Mouse (Mus musculus) embryonic facial prominence, embryonic 15.5 days (tissue): Measurements from ENCODE around the gene Ppm1n. TPM values are rescaled to one million over a fixed set of nuclear protein-coding genes. Genes with fewer than 3 reads are reported as not detected.
A peak's percentile ranks its signal among the peaks of the same experiment; 100 is the strongest.

Source experiments
- ATAC-seq: fragments of 200-750 bp; cut with Nextera tagmentation; 2 replicates; pipeline ENCODE4 v1.8.0; 2017; ENCODE audit warnings: low read depth, moderate TSS enrichment; ENCODE audit not compliant: insufficient number of reproducible peaks, low FRiP score, low TSS enrichment
- H3K27ac ChIP-seq: fragments of 300-500 bp; sonication (generic); replicated peaks from 2 replicates; pipeline ENCODE4 v1.5.1; 2015; ENCODE audit warnings: mild to moderate bottlenecking, inconsistent platforms
- H3K27me3 ChIP-seq: fragments of 300-500 bp; sonication (generic); 2 replicates; pipeline ENCODE4 v1.6.1; 2015; ENCODE audit warnings: inconsistent platforms
- H3K36me3 ChIP-seq: fragments of 300-500 bp; sonication (generic); 2 replicates; pipeline ENCODE4 v1.6.1; 2015; ENCODE audit warnings: mild to moderate bottlenecking, inconsistent platforms
- H3K4me1 ChIP-seq: fragments of 300-500 bp; sonication (generic); 2 replicates; pipeline ENCODE4 v1.6.1; 2015; ENCODE audit warnings: inconsistent platforms
- H3K4me2 ChIP-seq: fragments of 300-500 bp; sonication (generic); replicated peaks from 2 replicates; pipeline ENCODE4 v1.6.1; 2015; ENCODE audit warnings: mild to moderate bottlenecking, inconsistent platforms
- H3K4me3 ChIP-seq: fragments of 300-500 bp; sonication (generic); replicated peaks from 2 replicates; pipeline ENCODE4 v1.5.1; 2015; ENCODE audit warnings: mild to moderate bottlenecking, inconsistent platforms
- H3K9ac ChIP-seq: fragments of 300-500 bp; sonication (generic); 2 replicates; pipeline ENCODE4 v1.6.1; 2015; ENCODE audit warnings: inconsistent platforms
- H3K9me3 ChIP-seq: fragments of 300-500 bp; sonication (generic); replicated peaks from 2 replicates; pipeline ENCODE4 v1.6.1; 2016; ENCODE audit warnings: inconsistent platforms
- WGBS: fragments of 180-500 bp; shearing (Covaris S2); methylation state at CpG from one replicate; pipeline ENCODE4 v1.1.7; 2015; 5-methylcytosine and 5-hydroxymethylcytosine counted together
- polyA plus RNA-seq: library from polyadenylated mRNA; unstranded; fragments of >200 nt; fragmentation: Nextera tagmentation; extraction: Ambion mirVana; gene quantifications from 2 replicates; pipeline ENCODE4 v1.2.1, GENCODE M21; 2015

Ppm1n gene
- polyA plus RNA-seq, 1 experiment from 2014 or later: 0.41 TPM

DNA sequence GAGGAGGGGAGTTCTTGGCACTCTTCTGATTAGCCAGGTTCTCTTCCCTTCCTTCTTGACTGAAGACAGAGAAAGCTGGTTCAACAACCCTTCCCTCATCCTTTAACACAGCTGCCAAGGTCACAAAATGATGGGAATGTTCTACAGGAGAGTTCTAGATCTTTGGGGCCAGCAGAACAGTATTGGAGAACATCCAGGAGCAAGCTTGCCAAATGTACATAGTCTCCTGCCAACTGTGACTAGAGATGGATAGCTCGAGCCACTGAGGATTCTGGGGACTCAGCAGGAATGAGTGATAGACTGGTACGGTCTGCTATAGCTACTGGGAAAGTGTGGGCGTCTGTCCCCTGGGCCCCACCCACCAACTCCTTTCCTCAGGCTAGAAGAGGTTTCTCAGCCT is 21.5 kb downstream of the Ppm1n start:
- no peak for ATAC-seq
- Histone ChIP-seq H3K4me2 (no peak overlapping the region), H3K4me3 (no peak overlapping the region), H3K27me3 (no peaks in the 10 kb centered on the region), H3K27ac (no peak overlapping the region), H3K36me3 (peaks cover 75% of the 10 kb centered on the region), H3K9me3 (no peaks in the 10 kb centered on the region), H3K9ac (no peak overlapping the region), H3K4me1 (peaks cover 12% of the 10 kb centered on the region; the same call in 1 of the 2 replicates)
- 71% methylated on average over 3 of the region's 3 CpGs for WGBS

DNA sequence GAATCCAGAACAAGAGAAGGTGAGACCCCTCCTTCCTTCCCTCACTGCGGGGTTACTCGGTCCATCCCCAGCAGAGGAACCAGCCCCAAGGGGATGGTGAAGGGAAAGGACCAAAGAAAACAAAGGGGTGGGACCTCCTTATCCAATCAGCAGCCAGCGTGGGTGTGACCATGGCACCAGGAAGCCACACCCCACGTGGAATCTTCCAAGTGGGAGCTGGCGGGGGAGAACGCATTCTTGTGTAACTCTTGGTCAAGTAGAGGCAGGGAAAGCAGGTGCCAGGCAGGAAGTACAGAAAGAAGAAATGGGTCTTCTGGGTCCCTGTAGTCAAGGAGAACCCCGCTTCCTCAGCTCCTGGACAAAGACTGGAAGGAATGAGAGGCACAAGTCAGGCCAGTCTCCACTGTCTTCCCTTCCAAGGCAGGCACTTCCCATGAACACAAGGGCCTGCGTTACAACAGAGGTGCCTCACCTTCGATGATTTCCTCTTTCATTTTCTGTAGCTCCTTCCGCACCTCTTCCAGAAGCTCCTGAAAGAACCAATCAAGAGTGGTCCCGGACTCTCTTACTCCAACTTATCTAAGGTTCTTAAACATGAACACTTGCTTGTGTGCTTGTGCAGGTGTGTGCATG is 22.4 kb downstream of the Ppm1n start:
- peak overlapping the region; percentile 44; the same call in 1 of the 2 replicates for H3K27ac ChIP-seq
- peak; percentile 69; the same call in 1 of the 2 replicates for ATAC-seq
- H3K4me1 ChIP-seq: peaks cover 12% of the 10 kb centered on the region; the same call in 1 of the 2 replicates
- no peak overlapping the region for H3K4me2 ChIP-seq
- WGBS: 38% methylated on average over 11 of the region's 11 CpGs
- peaks cover 67% of the 10 kb centered on the region for H3K36me3 ChIP-seq
- H3K27me3 ChIP-seq: no peaks in the 10 kb centered on the region
- no peak overlapping the region for H3K9ac ChIP-seq
- no peak overlapping the region for H3K4me3 ChIP-seq
- no peaks in the 10 kb centered on the region for H3K9me3 ChIP-seq

DNA sequence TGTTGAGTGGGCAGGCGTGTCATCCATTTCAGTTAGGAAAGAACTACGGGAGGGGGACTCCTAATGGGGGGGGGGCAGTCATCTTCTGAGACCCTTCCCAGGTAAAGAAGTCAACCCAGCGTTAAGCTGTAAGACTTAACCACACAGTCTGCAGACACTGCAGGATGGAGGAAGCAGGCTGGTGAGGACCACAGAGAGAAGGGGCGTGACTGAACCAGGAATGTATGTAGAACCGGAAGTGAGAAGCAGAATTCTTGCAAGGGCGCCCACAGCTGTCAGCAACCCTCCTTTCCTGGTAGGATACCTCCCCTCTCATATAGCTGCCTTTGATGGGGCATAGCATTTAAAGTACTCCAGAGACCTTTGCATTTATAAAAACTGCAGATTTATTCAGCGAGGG is 23.3 kb downstream of the Ppm1n start:
- Histone ChIP-seq H3K9ac (no peak overlapping the region), H3K4me1 (peaks cover 12% of the 10 kb centered on the region; the same call in 1 of the 2 replicates), H3K36me3 (peaks cover 58% of the 10 kb centered on the region), H3K4me2 (no peak overlapping the region), H3K27me3 (no peaks in the 10 kb centered on the region), H3K4me3 (no peak overlapping the region), H3K9me3 (no peaks in the 10 kb centered on the region), H3K27ac (no peak overlapping the region; the same call in 1 of the 2 replicates)
- ATAC-seq: no peak
- WGBS: 68% methylated on average over 7 of the region's 7 CpGs

- H3K4me3 ChIP-seq: no peak overlapping the region
- no peaks in the 10 kb centered on the region for H3K9me3 ChIP-seq
- no peak overlapping the region for H3K4me2 ChIP-seq
- H3K9ac ChIP-seq: no peak overlapping the region
- 87% methylated on average over 17 of the region's 17 CpGs for WGBS
- no peaks in the 10 kb centered on the region for H3K27me3 ChIP-seq
- no peak for ATAC-seq
- H3K27ac ChIP-seq: no peak overlapping the region
- peaks cover 12% of the 10 kb centered on the region; the same call in 1 of the 2 replicates for H3K4me1 ChIP-seq
- peaks cover 47% of the 10 kb centered on the region for H3K36me3 ChIP-seq
Observed at GRCm38 (mm10) chr7:19255395-19255794, 24.5 kb downstream of the Ppm1n start.

DNA sequence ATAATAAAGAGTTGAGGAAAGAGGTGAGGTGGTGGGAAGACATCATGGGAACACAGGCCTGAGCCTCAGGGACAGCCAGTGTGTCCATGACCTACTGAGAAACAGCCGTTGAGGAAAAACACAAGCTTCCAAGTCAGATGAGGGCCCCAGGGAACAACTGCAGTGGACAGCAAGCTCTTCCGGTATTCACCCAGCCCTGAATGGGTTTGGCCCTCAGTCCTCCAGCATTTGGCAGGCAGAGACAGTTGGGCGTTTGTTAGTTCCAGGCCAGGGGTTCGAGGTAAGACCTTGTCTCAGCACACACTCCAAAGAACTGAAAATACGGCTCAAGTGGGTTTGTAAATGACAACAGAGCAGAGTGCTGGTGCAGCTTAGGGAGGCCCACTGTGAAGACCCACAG is 26.4 kb downstream of the Ppm1n start:
- H3K27ac ChIP-seq: no peak overlapping the region
- no peaks in the 10 kb centered on the region for H3K9me3 ChIP-seq
- no peak overlapping the region for H3K4me3 ChIP-seq
- 61% methylated on average over 5 of the region's 5 CpGs for WGBS
- no peak overlapping the region for H3K9ac ChIP-seq
- peaks cover 28% of the 10 kb centered on the region for H3K36me3 ChIP-seq
- H3K4me1 ChIP-seq: peaks cover 12% of the 10 kb centered on the region; the same call in 1 of the 2 replicates
- no peak for ATAC-seq
- H3K27me3 ChIP-seq: no peaks in the 10 kb centered on the region
- H3K4me2 ChIP-seq: no peak overlapping the region

- no peak overlapping the region for H3K9ac ChIP-seq
- H3K27me3 ChIP-seq: no peaks in the 10 kb centered on the region
- no peak for ATAC-seq
- H3K27ac ChIP-seq: no peak overlapping the region
- H3K9me3 ChIP-seq: no peaks in the 10 kb centered on the region
- 80% methylated on average over 4 of the region's 4 CpGs for WGBS
- no peak overlapping the region for H3K4me3 ChIP-seq
- H3K4me2 ChIP-seq: no peak overlapping the region
- H3K4me1 ChIP-seq: peaks cover 6% of the 10 kb centered on the region; the same call in 1 of the 2 replicates
- peaks cover 22% of the 10 kb centered on the region for H3K36me3 ChIP-seq
Observed at GRCm38 (mm10) chr7:19252078-19252477, 27.8 kb downstream of the Ppm1n start.

- no peaks in the 10 kb centered on the region for H3K4me1 ChIP-seq
- no peaks in the 10 kb centered on the region for H3K27me3 ChIP-seq
- H3K9ac ChIP-seq: no peak overlapping the region
- H3K4me3 ChIP-seq: no peak overlapping the region
- no peak for ATAC-seq
- no peak overlapping the region for H3K4me2 ChIP-seq
- H3K9me3 ChIP-seq: no peaks in the 10 kb centered on the region
- H3K27ac ChIP-seq: no peak overlapping the region
- WGBS: 96% methylated on average over 2 of the region's 2 CpGs
- peaks cover 25% of the 10 kb centered on the region; the same call in 1 of the 2 replicates for H3K36me3 ChIP-seq
Observed at GRCm38 (mm10) chr7:19247511-19247910, 32.4 kb downstream of the Ppm1n start.

DNA sequence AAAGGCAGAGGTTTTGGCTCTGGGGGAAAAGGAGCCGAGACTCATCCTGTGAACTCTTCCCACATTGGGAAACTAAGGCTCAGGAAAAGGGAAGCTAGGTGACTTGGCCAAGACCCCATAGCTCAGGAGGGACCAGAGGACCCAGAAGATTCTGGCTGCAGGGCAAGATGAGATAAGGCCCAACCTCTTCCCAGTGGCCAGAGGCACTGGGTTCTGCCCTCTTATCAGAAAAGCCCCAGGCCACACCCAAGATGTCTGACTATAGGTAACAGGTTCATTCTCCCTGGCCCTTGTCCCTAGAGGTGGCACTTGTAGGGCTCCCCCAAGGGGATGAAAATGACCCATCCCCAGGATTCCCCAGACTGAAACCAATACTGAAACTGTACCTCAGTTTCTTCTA is 33.0 kb downstream of the Ppm1n start:
- H3K27me3 ChIP-seq: no peaks in the 10 kb centered on the region
- no peak overlapping the region for H3K4me3 ChIP-seq
- 97% methylated on average over 1 of the region's 1 CpGs for WGBS
- H3K4me2 ChIP-seq: no peak overlapping the region
- ATAC-seq: no peak
- H3K9me3 ChIP-seq: no peaks in the 10 kb centered on the region
- no peak overlapping the region for H3K27ac ChIP-seq
- no peaks in the 10 kb centered on the region for H3K4me1 ChIP-seq
- peaks cover 25% of the 10 kb centered on the region; the same call in 1 of the 2 replicates for H3K36me3 ChIP-seq
- H3K9ac ChIP-seq: no peak overlapping the region

DNA sequence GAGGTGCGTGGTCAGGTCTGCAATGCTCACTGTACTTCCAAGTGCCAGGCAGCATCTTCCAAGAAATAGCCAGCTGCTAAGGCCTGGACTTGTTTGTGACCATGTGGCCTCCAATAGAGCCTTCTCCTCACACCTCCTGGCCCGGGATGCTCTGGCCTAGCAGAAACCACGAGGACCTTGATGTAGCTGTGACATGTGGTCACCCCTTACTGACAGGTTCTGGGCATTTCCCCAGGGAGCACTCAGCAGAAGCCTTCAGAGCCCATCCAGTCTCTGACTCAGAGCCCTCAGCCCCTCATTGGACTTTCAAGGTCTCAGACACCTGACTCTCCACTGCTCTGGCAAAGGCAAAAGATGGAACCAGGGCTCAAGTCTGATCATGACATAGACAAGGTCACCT is 34.8 kb downstream of the Ppm1n start:
- H3K27ac ChIP-seq: no peak overlapping the region
- H3K4me2 ChIP-seq: no peak overlapping the region
- no peaks in the 10 kb centered on the region for H3K9me3 ChIP-seq
- H3K27me3 ChIP-seq: no peaks in the 10 kb centered on the region
- ATAC-seq: no peak; the same call in 1 of the 2 replicates
- H3K36me3 ChIP-seq: peaks cover 25% of the 10 kb centered on the region; the same call in 1 of the 2 replicates
- H3K4me1 ChIP-seq: no peaks in the 10 kb centered on the region
- H3K9ac ChIP-seq: no peak overlapping the region
- no peak overlapping the region for H3K4me3 ChIP-seq
- 89% methylated on average over 3 of the region's 3 CpGs for WGBS

DNA sequence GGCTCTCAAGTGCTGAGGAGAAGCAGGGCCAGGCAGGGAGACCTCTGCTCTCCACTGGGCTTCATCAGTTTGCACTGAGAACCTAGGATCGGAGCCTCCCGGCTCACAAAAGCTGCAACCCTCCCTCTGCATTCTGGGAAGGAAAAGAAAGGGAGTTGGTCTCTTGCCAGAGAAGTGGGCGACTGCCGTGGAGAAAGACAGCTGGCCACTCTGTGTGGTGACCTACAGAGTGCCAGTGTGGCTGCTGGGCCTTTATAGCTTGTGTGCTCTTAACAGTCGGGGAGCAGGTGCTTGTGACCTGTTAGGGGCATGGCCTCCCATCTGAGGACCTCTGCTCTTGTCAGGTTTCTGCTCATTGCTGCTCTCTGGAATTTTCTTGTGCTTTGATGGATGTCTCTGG is 36.0 kb downstream of the Ppm1n start:
- H3K27ac ChIP-seq: no peak overlapping the region
- H3K27me3 ChIP-seq: no peaks in the 10 kb centered on the region
- H3K4me2 ChIP-seq: no peak overlapping the region
- peaks cover 25% of the 10 kb centered on the region; the same call in 1 of the 2 replicates for H3K36me3 ChIP-seq
- peaks cover 9% of the 10 kb centered on the region; the same call in 1 of the 2 replicates for H3K4me1 ChIP-seq
- H3K9ac ChIP-seq: no peak overlapping the region
- no peaks in the 10 kb centered on the region for H3K9me3 ChIP-seq
- no peak for ATAC-seq
- 85% methylated on average over 5 of the region's 5 CpGs for WGBS
- no peak overlapping the region for H3K4me3 ChIP-seq

- peaks cover 9% of the 10 kb centered on the region; the same call in 1 of the 2 replicates for H3K4me1 ChIP-seq
- ATAC-seq: no peak
- 95% methylated on average over 1 of the region's 1 CpGs for WGBS
Observed at GRCm38 (mm10) chr7:19242005-19242404, 37.9 kb downstream of the Ppm1n start.

More at GRCm38 (mm10) chr7:19242005-19242404, 37.9 kb downstream of the Ppm1n start:
- Histone ChIP-seq H3K4me3 (no peak overlapping the region), H3K36me3 (peaks cover 17% of the 10 kb centered on the region; the same call in 1 of the 2 replicates), H3K9ac (no peak overlapping the region), H3K9me3 (no peaks in the 10 kb centered on the region), H3K4me2 (no peak overlapping the region), H3K27ac (no peak overlapping the region), H3K27me3 (no peaks in the 10 kb centered on the region)
